Mouse (Mus musculus) hindbrain, embryonic 12.5 days (tissue): ENCODE data around the gene Nhsl2. TPM values are rescaled to one million over a fixed set of nuclear protein-coding genes. Genes with fewer than 3 reads are reported as not detected.

Experiments
- ATAC-seq: fragments of 200-750 bp; cut with Nextera tagmentation; 2 replicates; pipeline ENCODE4 v1.8.0; 2017; ENCODE audit warnings: moderate TSS enrichment; ENCODE audit not compliant: low FRiP score
- H3K27ac ChIP-seq: fragments of 300-500 bp; sonication (generic); 2 replicates; pipeline ENCODE4 v1.5.1; 2016; ENCODE audit warnings: mild to moderate bottlenecking
- H3K27me3 ChIP-seq: fragments of 300-500 bp; sonication (generic); 2 replicates; pipeline ENCODE4 v1.6.1; 2016; ENCODE audit warnings: mild to moderate bottlenecking
- H3K36me3 ChIP-seq: fragments of 300-500 bp; sonication (generic); 2 replicates; pipeline ENCODE4 v1.6.1; 2016; ENCODE audit warnings: mild to moderate bottlenecking
- H3K4me1 ChIP-seq: fragments of 300-500 bp; sonication (generic); 2 replicates; pipeline ENCODE4 v1.6.1; 2016
- H3K4me2 ChIP-seq: fragments of 300-500 bp; sonication (generic); replicated peaks from 2 replicates; pipeline ENCODE4 v1.6.1; 2016; ENCODE audit warnings: mild to moderate bottlenecking
- H3K4me3 ChIP-seq: fragments of 300-500 bp; sonication (generic); 2 replicates; pipeline ENCODE4 v1.5.1; 2016; ENCODE audit warnings: mild to moderate bottlenecking
- H3K9ac ChIP-seq: fragments of 300-500 bp; sonication (generic); 2 replicates; pipeline ENCODE4 v1.6.1; 2016; ENCODE audit warnings: mild to moderate bottlenecking, moderate library complexity
- H3K9me3 ChIP-seq: fragments of 300-500 bp; sonication (generic); replicated peaks from 2 replicates; pipeline ENCODE4 v1.6.1; 2016; ENCODE audit warnings: mild to moderate bottlenecking
- WGBS: fragments of 180-500 bp; shearing (Covaris S2); methylation state at CpG from one replicate; pipeline ENCODE4 v1.1.7; 2016; 5-methylcytosine and 5-hydroxymethylcytosine counted together
- polyA plus RNA-seq: library from polyadenylated mRNA; unstranded; fragments of >200 nt; fragmentation: Nextera tagmentation; extraction: Ambion mirVana; gene quantifications from 2 replicates; pipeline ENCODE4 v1.2.1, GENCODE M21; 2016

Gene Nhsl2
- polyA plus RNA-seq, 1 experiment from 2014 or later = 14.7 TPM

- Histone ChIP-seq H3K9ac (no peak overlapping the region), H3K4me3 (no peak overlapping the region), H3K4me2 (no peak overlapping the region), H3K4me1 (no peaks in the 10 kb centered on the region; the same call in 1 of the 2 replicates), H3K27ac (no peak overlapping the region), H3K9me3 (no peaks in the 10 kb centered on the region), H3K27me3 (peaks cover 36% of the 10 kb centered on the region), H3K36me3 (no peaks in the 10 kb centered on the region)
- 67% methylated on average over 3 of the region's 3 CpGs for WGBS
- ATAC-seq = no peak
Measured at GRCm38 (mm10) chrX:102036866-102037361, 187.7 kb downstream of the Nhsl2 start.

GRCm38 (mm10) chrX:102037506-102037905 is 188.3 kb downstream of the Nhsl2 start:
- no peaks in the 10 kb centered on the region for H3K36me3 ChIP-seq
- whole genome bisulfite sequencing = 75% methylated on average over 2 of the region's 2 CpGs
- ATAC-seq = no peak

GRCm38 (mm10) chrX:102041562-102041961 is 192.4 kb downstream of the Nhsl2 start:
- Histone ChIP-seq H3K27ac (no peak overlapping the region), H3K36me3 (no peaks in the 10 kb centered on the region), H3K4me3 (no peak overlapping the region), H3K9me3 (no peaks in the 10 kb centered on the region), H3K27me3 (peaks cover 24% of the 10 kb centered on the region), H3K4me2 (no peak overlapping the region), H3K4me1 (no peaks in the 10 kb centered on the region), H3K9ac (no peak overlapping the region)
- 76% methylated on average over 7 of the region's 7 CpGs for WGBS
- ATAC-seq = no peak

More at GRCm38 (mm10) chrX:102037506-102037905, 188.3 kb downstream of the Nhsl2 start:
- H3K4me2 ChIP-seq = no peak overlapping the region
- peaks cover 34% of the 10 kb centered on the region for H3K27me3 ChIP-seq
- no peak overlapping the region for H3K9ac ChIP-seq
- no peak overlapping the region for H3K4me3 ChIP-seq
- no peak overlapping the region for H3K27ac ChIP-seq
- H3K4me1 ChIP-seq = no peaks in the 10 kb centered on the region
- no peaks in the 10 kb centered on the region for H3K9me3 ChIP-seq

GRCm38 (mm10) chrX:102042386-102042785 is 193.2 kb downstream of the Nhsl2 start:
- Histone ChIP-seq H3K27me3 (peaks cover 15% of the 10 kb centered on the region), H3K36me3 (no peaks in the 10 kb centered on the region), H3K9me3 (no peaks in the 10 kb centered on the region), H3K4me1 (no peaks in the 10 kb centered on the region), H3K27ac (no peak overlapping the region), H3K4me3 (no peak overlapping the region), H3K4me2 (no peak overlapping the region), H3K9ac (no peak overlapping the region)
- WGBS = 85% methylated on average over 4 of the region's 4 CpGs
- no peak for ATAC-seq

GRCm38 (mm10) chrX:102050552-102050951 is 201.4 kb downstream of the Nhsl2 start:
- Histone ChIP-seq H3K27ac (no peak overlapping the region), H3K27me3 (peaks cover 26% of the 10 kb centered on the region; the same call in 1 of the 2 replicates), H3K4me1 (no peaks in the 10 kb centered on the region), H3K4me3 (no peak overlapping the region), H3K9me3 (no peaks in the 10 kb centered on the region), H3K36me3 (no peaks in the 10 kb centered on the region), H3K4me2 (no peak overlapping the region), H3K9ac (no peak overlapping the region)
- no peak for ATAC-seq
- WGBS = 81% methylated on average over 6 of the region's 6 CpGs

GRCm38 (mm10) chrX:102051225-102051624 is 202.0 kb downstream of the Nhsl2 start:
- no peak overlapping the region for H3K4me2 ChIP-seq
- peaks cover 26% of the 10 kb centered on the region; the same call in 1 of the 2 replicates for H3K27me3 ChIP-seq
- H3K27ac ChIP-seq = no peak overlapping the region
- ATAC-seq = no peak
- no peaks in the 10 kb centered on the region for H3K9me3 ChIP-seq
- H3K4me3 ChIP-seq = no peak overlapping the region
- no peaks in the 10 kb centered on the region for H3K36me3 ChIP-seq
- 82% methylated on average over 4 of the region's 4 CpGs for WGBS
- no peak overlapping the region for H3K9ac ChIP-seq
- no peaks in the 10 kb centered on the region for H3K4me1 ChIP-seq

- Histone ChIP-seq H3K4me1 (no peaks in the 10 kb centered on the region), H3K9me3 (no peaks in the 10 kb centered on the region), H3K4me2 (no peak overlapping the region), H3K27me3 (peaks cover 21% of the 10 kb centered on the region; the same call in 1 of the 2 replicates), H3K4me3 (no peak overlapping the region), H3K36me3 (no peaks in the 10 kb centered on the region), H3K27ac (no peak overlapping the region), H3K9ac (no peak overlapping the region)
- 74% methylated on average over 2 of the region's 2 CpGs for WGBS
- no peak for ATAC-seq
Measured at GRCm38 (mm10) chrX:102053371-102053770, 204.2 kb downstream of the Nhsl2 start.

- Histone ChIP-seq H3K36me3 (no peaks in the 10 kb centered on the region), H3K9ac (no peak overlapping the region), H3K4me3 (no peak overlapping the region), H3K27me3 (0 out of 2 replicates have a peak, but pooled peaks cover 15% of the 10 kb centered on the region), H3K27ac (no peak overlapping the region), H3K4me1 (no peaks in the 10 kb centered on the region), H3K9me3 (no peaks in the 10 kb centered on the region), H3K4me2 (no peak overlapping the region)
- no peak for ATAC-seq
- WGBS = 94% methylated on average over 4 of the region's 4 CpGs
Measured at GRCm38 (mm10) chrX:102054009-102054408, 204.8 kb downstream of the Nhsl2 start.

- no peaks in the 10 kb centered on the region for H3K4me1 ChIP-seq
- H3K9ac ChIP-seq = no peak overlapping the region
- H3K4me3 ChIP-seq = no peak overlapping the region
- no peaks in the 10 kb centered on the region for H3K36me3 ChIP-seq
- H3K27me3 ChIP-seq = peaks cover 17% of the 10 kb centered on the region
- no peak overlapping the region for H3K27ac ChIP-seq
- ATAC-seq = no peak
- WGBS = 66% methylated on average over 9 of the region's 9 CpGs
- H3K4me2 ChIP-seq = no peak overlapping the region
- no peaks in the 10 kb centered on the region for H3K9me3 ChIP-seq
Measured at GRCm38 (mm10) chrX:102059437-102059836, 210.3 kb downstream of the Nhsl2 start.

GRCm38 (mm10) chrX:102060243-102060642 is 211.1 kb downstream of the Nhsl2 start:
- Histone ChIP-seq H3K27me3 (peaks cover 17% of the 10 kb centered on the region), H3K4me1 (no peaks in the 10 kb centered on the region), H3K36me3 (no peaks in the 10 kb centered on the region), H3K4me3 (no peak overlapping the region), H3K9ac (no peak overlapping the region), H3K9me3 (no peaks in the 10 kb centered on the region), H3K27ac (no peak overlapping the region), H3K4me2 (no peak overlapping the region)
- no peak for ATAC-seq
- WGBS = 80% methylated on average over 5 of the region's 5 CpGs

- H3K4me1 ChIP-seq = 0 out of 2 replicates have a peak, but pooled peaks cover 2% of the 10 kb centered on the region
- H3K27ac ChIP-seq = no peak overlapping the region
- ATAC-seq = no peak
- no peaks in the 10 kb centered on the region for H3K9me3 ChIP-seq
- no peak overlapping the region for H3K9ac ChIP-seq
- H3K27me3 ChIP-seq = peaks cover 17% of the 10 kb centered on the region
- no peak overlapping the region for H3K4me3 ChIP-seq
- no peak overlapping the region for H3K4me2 ChIP-seq
- 31% methylated on average over 2 of the region's 2 CpGs for WGBS
- H3K36me3 ChIP-seq = no peaks in the 10 kb centered on the region
Measured at GRCm38 (mm10) chrX:102060891-102061290, 211.7 kb downstream of the Nhsl2 start.

GRCm38 (mm10) chrX:102064062-102064461 is 214.9 kb downstream of the Nhsl2 start:
- Histone ChIP-seq H3K36me3 (no peaks in the 10 kb centered on the region), H3K27me3 (peaks cover 21% of the 10 kb centered on the region)
- no peak for ATAC-seq

GRCm38 (mm10) chrX:102065213-102065775 is 216.1 kb downstream of the Nhsl2 start:
- Histone ChIP-seq H3K9ac (no peak overlapping the region), H3K27me3 (peaks cover 18% of the 10 kb centered on the region), H3K4me1 (peaks cover 13% of the 10 kb centered on the region; the same call in 1 of the 2 replicates), H3K4me3 (no peak overlapping the region), H3K4me2 (no peak overlapping the region), H3K36me3 (no peaks in the 10 kb centered on the region), H3K27ac (no peak overlapping the region), H3K9me3 (no peaks in the 10 kb centered on the region)
- no peak for ATAC-seq
- WGBS = 50% methylated on average over 4 of the region's 4 CpGs

More at GRCm38 (mm10) chrX:102064062-102064461, 214.9 kb downstream of the Nhsl2 start:
- H3K4me3 ChIP-seq = no peak overlapping the region
- no peak overlapping the region for H3K4me2 ChIP-seq
- no peak overlapping the region for H3K9ac ChIP-seq
- whole genome bisulfite sequencing = 51% methylated on average over 3 of the region's 3 CpGs
- H3K27ac ChIP-seq = no peak overlapping the region
- H3K9me3 ChIP-seq = no peaks in the 10 kb centered on the region
- H3K4me1 ChIP-seq = peaks cover 6% of the 10 kb centered on the region; the same call in 1 of the 2 replicates
